Mouse (Mus musculus) midbrain, embryonic 12.5 days (tissue): ENCODE data around the gene Pknox1. TPM values are rescaled to one million over a fixed set of nuclear protein-coding genes. Genes with fewer than 3 reads are reported as not detected.

Experiments
- ATAC-seq: fragments of 200-750 bp; cut with Nextera tagmentation; 2 replicates; pipeline ENCODE4 v1.8.0; 2017; ENCODE audit warnings: low read depth, moderate TSS enrichment, moderate library complexity; ENCODE audit not compliant: low FRiP score
- H3K27ac ChIP-seq: fragments of 300-500 bp; sonication (generic); replicated peaks from 2 replicates; pipeline ENCODE4 v1.5.1; 2016; ENCODE audit warnings: mild to moderate bottlenecking
- H3K27me3 ChIP-seq: fragments of 300-500 bp; sonication (generic); 2 replicates; pipeline ENCODE4 v1.6.1; 2016; ENCODE audit warnings: mild to moderate bottlenecking
- H3K36me3 ChIP-seq: fragments of 300-500 bp; sonication (generic); 2 replicates; pipeline ENCODE4 v1.6.1; 2016
- H3K4me1 ChIP-seq: fragments of 300-500 bp; sonication (generic); 2 replicates; pipeline ENCODE4 v1.6.1; 2016
- H3K4me2 ChIP-seq: fragments of 300-500 bp; sonication (generic); replicated peaks from 2 replicates; pipeline ENCODE4 v1.6.1; 2016; ENCODE audit warnings: mild to moderate bottlenecking, moderate library complexity
- H3K4me3 ChIP-seq: fragments of 300-500 bp; sonication (generic); 2 replicates; pipeline ENCODE4 v1.5.1; 2016; ENCODE audit warnings: mild to moderate bottlenecking
- H3K9ac ChIP-seq: fragments of 300-500 bp; sonication (generic); replicated peaks from 2 replicates; pipeline ENCODE4 v1.6.1; 2016; ENCODE audit warnings: mild to moderate bottlenecking, moderate library complexity
- H3K9me3 ChIP-seq: fragments of 300-500 bp; sonication (generic); 2 replicates; pipeline ENCODE4 v1.6.1; 2016; ENCODE audit warnings: mild to moderate bottlenecking
- WGBS: fragments of 180-500 bp; shearing (Covaris S2); methylation state at CpG from one replicate; pipeline ENCODE4 v1.1.7; 2016; 5-methylcytosine and 5-hydroxymethylcytosine counted together
- polyA plus RNA-seq: library from polyadenylated mRNA; unstranded; fragments of >200 nt; fragmentation: Nextera tagmentation; extraction: Ambion mirVana; gene quantifications from 2 replicates; pipeline ENCODE4 v1.2.1, GENCODE M21; 2016

Gene Pknox1
- polyA plus RNA-seq, 1 experiment from 2014 or later = 25.7 TPM

GRCm38 (mm10) chr17:31557947-31558542 is 6.5 kb upstream of the Pknox1 start:
- WGBS = 75% methylated on average over 10 of the region's 10 CpGs
- H3K9ac ChIP-seq = no peak overlapping the region
- no peak overlapping the region for H3K4me3 ChIP-seq
- no peaks in the 10 kb centered on the region for H3K9me3 ChIP-seq
- no peaks in the 10 kb centered on the region for H3K36me3 ChIP-seq
- no peaks in the 10 kb centered on the region for H3K27me3 ChIP-seq
- no peak overlapping the region for H3K27ac ChIP-seq
- no peak for ATAC-seq
- peaks cover 11% of the 10 kb centered on the region for H3K4me1 ChIP-seq
- H3K4me2 ChIP-seq = no peak overlapping the region

DNA sequence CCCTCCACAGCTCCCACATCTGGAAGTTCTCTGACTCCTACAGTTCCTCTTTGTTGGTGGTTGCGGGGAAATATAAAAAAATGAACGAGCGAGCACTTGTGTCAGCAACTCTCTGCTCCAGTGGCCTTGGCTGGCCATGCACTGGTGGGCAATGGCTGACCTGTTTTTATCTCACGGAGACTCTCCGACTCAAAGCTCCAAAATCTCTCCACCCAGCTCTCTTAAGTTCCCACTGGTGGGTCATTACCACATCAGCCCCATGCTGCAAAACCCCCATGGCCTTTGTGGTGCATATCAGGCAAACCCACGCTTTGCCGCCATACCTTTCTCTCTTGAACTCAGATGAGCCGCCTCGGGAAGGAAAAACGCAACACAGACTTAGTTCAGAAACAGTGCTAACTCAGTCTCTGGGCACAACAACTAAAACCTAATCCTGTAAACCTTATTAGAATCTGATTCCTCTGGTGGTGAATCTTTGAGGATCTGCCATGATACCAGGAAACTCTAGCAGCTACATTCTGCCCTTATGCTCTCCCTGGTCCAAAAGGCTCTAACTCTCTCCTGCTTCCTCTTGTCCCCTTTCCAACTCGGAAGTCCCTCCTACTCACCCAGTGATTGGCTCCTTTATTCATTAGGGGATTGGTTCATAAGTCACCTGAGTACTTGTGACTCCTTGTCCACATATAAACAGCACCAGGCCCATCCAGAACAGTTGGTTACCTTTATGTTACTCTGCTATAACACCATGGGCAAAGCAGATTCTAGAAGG is 5.3 kb upstream of the Pknox1 start:
- Histone ChIP-seq H3K36me3 (no peaks in the 10 kb centered on the region), H3K27ac (no peak overlapping the region), H3K4me1 (peaks cover 18% of the 10 kb centered on the region), H3K9ac (no peak overlapping the region), H3K9me3 (no peaks in the 10 kb centered on the region), H3K4me2 (no peak overlapping the region), H3K27me3 (no peaks in the 10 kb centered on the region), H3K4me3 (no peak overlapping the region)
- 91% methylated on average over 11 of the region's 11 CpGs for WGBS
- ATAC-seq = no peak

GRCm38 (mm10) chr17:31563632-31564014 is 911 bp upstream of the Pknox1 start:
- Histone ChIP-seq H3K27ac (peak overlapping the region; percentile 83), H3K4me2 (peak overlapping the region; percentile 51), H3K9me3 (no peaks in the 10 kb centered on the region), H3K4me1 (peaks cover 32% of the 10 kb centered on the region), H3K36me3 (no peaks in the 10 kb centered on the region), H3K4me3 (peak overlapping the region; percentile 29), H3K27me3 (no peaks in the 10 kb centered on the region), H3K9ac (peak overlapping the region; percentile 48; the same call in 1 of the 2 replicates)
- WGBS = 23% methylated on average over 12 of the region's 12 CpGs
- ATAC-seq = no peak

GRCm38 (mm10) chr17:31564858-31565140 is 265 bp downstream of the Pknox1 start:
- Histone ChIP-seq H3K4me2 (peak overlapping the region; percentile 75), H3K9ac (peak overlapping the region; percentile 92), H3K27ac (peak overlapping the region; percentile 98), H3K36me3 (no peaks in the 10 kb centered on the region), H3K4me1 (peaks cover 37% of the 10 kb centered on the region), H3K9me3 (no peaks in the 10 kb centered on the region), H3K27me3 (no peaks in the 10 kb centered on the region), H3K4me3 (peak overlapping the region; percentile 78)
- ATAC-seq = no peak
- WGBS = 0% methylated on average over 5 of the region's 44 CpGs

DNA sequence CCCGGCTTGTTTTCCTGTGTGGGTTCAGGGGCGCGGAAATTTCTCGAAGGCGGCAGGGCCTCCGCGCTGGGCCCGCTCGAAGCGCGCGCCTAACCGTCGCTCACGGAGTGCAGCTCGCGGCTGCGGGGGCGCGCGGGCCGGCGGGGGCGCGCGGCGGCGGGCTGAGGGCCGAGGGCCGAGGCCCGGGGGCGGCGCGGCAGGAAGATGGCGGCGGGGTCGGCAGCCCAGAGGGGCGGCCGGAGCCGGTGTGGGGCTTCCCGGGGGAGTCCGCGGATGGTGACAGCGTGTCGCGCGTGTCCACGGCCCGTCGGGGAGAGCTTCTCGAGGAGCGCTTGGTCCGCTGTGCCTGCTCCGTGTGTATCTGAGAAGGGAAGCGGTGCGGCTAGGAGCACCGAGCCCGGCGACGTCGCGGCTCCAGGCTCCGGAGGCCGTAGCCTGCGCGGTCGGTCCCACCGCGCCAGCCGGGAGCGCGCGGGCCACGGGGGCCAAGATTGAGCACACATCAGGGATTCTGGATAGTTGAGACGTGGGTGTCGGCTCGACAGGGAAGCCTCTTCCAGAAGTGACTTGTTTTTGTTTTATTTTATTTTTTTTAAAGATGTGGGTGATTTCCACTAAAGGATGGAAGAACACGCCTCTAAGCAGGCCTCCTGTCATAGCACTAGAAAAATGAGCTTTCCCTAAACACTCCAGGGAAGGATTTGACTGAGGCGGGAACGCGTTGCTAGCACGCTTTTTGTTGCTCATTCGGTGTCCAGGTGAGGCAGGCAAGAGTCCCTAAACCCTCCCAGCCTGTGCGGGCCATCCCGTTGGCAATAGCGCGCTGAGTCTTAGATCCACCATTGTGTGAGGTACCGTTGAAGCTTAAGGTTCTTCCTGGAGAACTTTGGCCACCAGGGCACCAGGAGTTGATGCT is 865 bp downstream of the Pknox1 start:
- under 1% methylated on average over 64 of the region's 88 CpGs for WGBS

DNA sequence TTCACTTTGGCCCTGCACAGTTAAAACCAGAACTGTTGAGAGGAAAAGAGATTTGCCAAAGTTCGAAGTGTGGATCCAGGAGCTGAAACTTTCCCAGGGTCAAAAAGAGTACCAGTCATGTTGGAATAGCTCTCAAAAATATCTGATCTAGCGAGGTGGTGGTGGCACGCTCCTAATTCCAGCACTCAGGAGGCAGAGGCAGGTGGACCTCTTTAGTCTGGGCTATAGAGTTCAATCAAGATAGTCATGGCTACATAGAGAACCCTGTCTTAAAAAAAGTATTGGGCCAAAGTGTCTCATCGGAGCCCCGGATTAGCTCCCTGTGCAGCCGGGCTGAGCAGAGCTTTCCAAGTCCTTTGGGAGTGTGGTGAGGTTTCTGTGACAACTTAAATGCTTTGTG is 1.7 kb downstream of the Pknox1 start:
- Histone ChIP-seq H3K27ac (no peak overlapping the region), H3K4me2 (peak overlapping the region; percentile 75), H3K4me1 (peaks cover 37% of the 10 kb centered on the region), H3K9ac (peak overlapping the region; percentile 92), H3K4me3 (peak overlapping the region; percentile 78), H3K27me3 (no peaks in the 10 kb centered on the region), H3K36me3 (no peaks in the 10 kb centered on the region), H3K9me3 (no peaks in the 10 kb centered on the region)
- WGBS = 53% methylated on average over 6 of the region's 6 CpGs
- ATAC-seq = no peak

More for the DNA sequence above, 865 bp downstream of the Pknox1 start:
- Histone ChIP-seq H3K9ac (peak overlapping the region; percentile 92), H3K27me3 (no peaks in the 10 kb centered on the region), H3K36me3 (no peaks in the 10 kb centered on the region), H3K27ac (peak overlapping the region; percentile 98), H3K4me3 (peak overlapping the region; percentile 78), H3K4me1 (peaks cover 37% of the 10 kb centered on the region), H3K9me3 (no peaks in the 10 kb centered on the region), H3K4me2 (peak overlapping the region; percentile 75)
- peak; percentile 60 for ATAC-seq

GRCm38 (mm10) chr17:31569756-31570155 is 5.2 kb downstream of the Pknox1 start:
- Histone ChIP-seq H3K9me3 (no peaks in the 10 kb centered on the region), H3K27me3 (no peaks in the 10 kb centered on the region), H3K4me3 (no peak overlapping the region), H3K4me2 (no peak overlapping the region), H3K27ac (no peak overlapping the region), H3K36me3 (no peaks in the 10 kb centered on the region), H3K4me1 (peaks cover 30% of the 10 kb centered on the region), H3K9ac (no peak overlapping the region)
- 93% methylated on average over 1 of the region's 1 CpGs for WGBS
- no peak for ATAC-seq

DNA sequence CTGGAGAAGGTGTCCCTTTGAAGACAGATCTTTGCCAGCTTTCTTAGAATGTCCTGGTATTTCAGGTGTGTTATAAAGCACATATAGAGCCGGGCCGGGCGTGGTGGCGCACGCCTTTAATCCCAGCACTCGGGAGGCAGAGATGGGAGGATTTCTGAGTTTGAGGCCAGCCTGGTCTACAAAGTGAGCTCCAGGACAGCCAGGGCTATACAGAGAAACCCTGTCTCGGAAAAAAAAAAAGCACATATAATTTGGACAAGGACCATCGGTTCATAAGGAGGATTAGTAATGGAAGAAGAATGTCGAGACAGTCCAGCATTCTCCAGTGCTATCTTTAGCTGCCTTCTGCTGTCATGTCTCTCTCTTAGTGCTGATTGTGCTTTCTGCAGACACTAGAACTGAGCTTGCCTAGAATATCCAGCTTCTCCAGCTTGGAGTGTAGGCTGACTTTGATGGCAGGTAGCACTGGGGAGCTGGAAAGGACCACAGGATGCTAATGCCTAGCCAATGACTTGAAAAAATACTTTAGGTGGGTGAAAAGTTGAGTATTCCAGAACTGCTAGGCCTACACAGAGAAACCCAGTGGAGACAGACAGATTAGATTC is 5.9 kb downstream of the Pknox1 start:
- no peak for ATAC-seq
- WGBS = 89% methylated on average over 9 of the region's 9 CpGs

GRCm38 (mm10) chr17:31571689-31572088 is 7.2 kb downstream of the Pknox1 start:
- H3K4me1 ChIP-seq = peaks cover 21% of the 10 kb centered on the region
- no peaks in the 10 kb centered on the region for H3K9me3 ChIP-seq
- H3K27ac ChIP-seq = no peak overlapping the region
- no peak overlapping the region for H3K9ac ChIP-seq
- no peak overlapping the region for H3K4me2 ChIP-seq
- no peak for ATAC-seq
- WGBS = 93% methylated on average over 5 of the region's 5 CpGs
- no peaks in the 10 kb centered on the region for H3K36me3 ChIP-seq
- H3K4me3 ChIP-seq = no peak overlapping the region
- H3K27me3 ChIP-seq = no peaks in the 10 kb centered on the region

More for the DNA sequence above, 5.9 kb downstream of the Pknox1 start:
- Histone ChIP-seq H3K4me2 (no peak overlapping the region), H3K4me1 (peaks cover 30% of the 10 kb centered on the region), H3K9ac (no peak overlapping the region), H3K27me3 (no peaks in the 10 kb centered on the region), H3K36me3 (no peaks in the 10 kb centered on the region), H3K4me3 (no peak overlapping the region), H3K9me3 (no peaks in the 10 kb centered on the region), H3K27ac (no peak overlapping the region)

DNA sequence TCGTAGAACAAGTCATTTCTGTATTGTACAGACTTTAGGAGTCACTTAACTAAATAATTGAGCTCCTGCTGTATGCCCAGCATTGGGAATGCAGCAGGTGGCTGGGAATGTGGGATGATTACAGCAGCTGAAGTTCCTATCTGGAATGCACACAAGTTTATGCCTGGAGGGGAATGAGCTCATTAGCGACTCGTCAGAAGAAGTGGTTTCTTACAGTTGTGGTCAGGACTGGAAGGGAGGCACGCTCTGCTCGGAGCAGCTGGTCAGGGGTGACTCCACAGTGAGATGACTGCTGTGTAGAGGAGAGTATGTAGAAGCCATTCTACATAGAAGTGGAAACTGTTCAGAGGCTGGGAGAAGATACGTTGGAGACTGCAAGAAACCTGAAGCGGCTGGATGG is 10.1 kb downstream of the Pknox1 start:
- H3K4me2 ChIP-seq = no peak overlapping the region
- ATAC-seq = no peak
- WGBS = 88% methylated on average over 7 of the region's 7 CpGs
- no peaks in the 10 kb centered on the region for H3K9me3 ChIP-seq
- no peaks in the 10 kb centered on the region for H3K27me3 ChIP-seq
- H3K27ac ChIP-seq = no peak overlapping the region
- 0 out of 2 replicates have a peak, but pooled peaks cover under 1% of the 10 kb centered on the region for H3K4me1 ChIP-seq
- H3K9ac ChIP-seq = no peak overlapping the region
- no peaks in the 10 kb centered on the region for H3K36me3 ChIP-seq
- no peak overlapping the region for H3K4me3 ChIP-seq

DNA sequence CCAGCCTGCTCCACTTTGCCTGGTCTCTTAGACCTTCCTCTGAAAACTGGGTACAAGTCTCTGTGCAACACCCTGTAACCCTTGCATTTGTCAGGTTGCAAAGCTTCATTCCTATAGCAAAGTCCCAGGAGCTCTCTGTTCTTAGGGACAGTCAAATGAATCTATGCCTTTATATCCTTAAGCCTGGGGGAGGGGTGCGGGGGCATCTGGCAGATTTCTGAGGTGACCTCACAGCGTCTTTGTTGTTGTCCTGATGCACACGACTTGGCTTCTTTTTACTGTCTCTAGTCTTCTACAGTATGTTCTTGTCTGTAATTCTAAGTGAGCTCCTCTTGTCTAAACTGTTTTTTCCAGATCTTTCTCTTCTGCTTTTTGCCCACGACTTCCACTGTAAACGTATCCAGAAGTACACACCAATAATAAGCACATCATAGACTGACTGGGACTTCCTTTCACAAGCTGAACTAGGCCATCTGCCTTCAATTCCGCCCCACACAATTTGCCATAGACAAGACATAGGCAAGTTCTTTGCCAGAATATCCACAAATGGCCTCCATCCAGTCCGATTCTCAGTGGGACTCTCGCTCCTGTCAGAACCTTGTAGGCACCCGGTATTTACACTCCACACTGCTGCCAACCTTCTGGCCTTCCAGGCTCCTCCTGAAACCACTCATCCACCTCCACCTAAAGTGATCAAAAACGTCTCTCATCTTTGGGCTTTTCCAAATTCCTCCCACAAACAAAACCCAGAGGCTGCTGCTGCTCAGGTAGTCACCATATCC is 12.1 kb downstream of the Pknox1 start:
- 88% methylated on average over 10 of the region's 10 CpGs for WGBS
- ATAC-seq = no peak
- no peaks in the 10 kb centered on the region for H3K36me3 ChIP-seq
- no peak overlapping the region for H3K4me2 ChIP-seq
- no peaks in the 10 kb centered on the region for H3K27me3 ChIP-seq
- no peak overlapping the region for H3K27ac ChIP-seq
- H3K4me1 ChIP-seq = peaks cover 20% of the 10 kb centered on the region
- no peaks in the 10 kb centered on the region for H3K9me3 ChIP-seq
- no peak overlapping the region for H3K9ac ChIP-seq
- H3K4me3 ChIP-seq = no peak overlapping the region
